ENCODE assay signal across 1 mouse cellular context in the genomic region with DNA sequence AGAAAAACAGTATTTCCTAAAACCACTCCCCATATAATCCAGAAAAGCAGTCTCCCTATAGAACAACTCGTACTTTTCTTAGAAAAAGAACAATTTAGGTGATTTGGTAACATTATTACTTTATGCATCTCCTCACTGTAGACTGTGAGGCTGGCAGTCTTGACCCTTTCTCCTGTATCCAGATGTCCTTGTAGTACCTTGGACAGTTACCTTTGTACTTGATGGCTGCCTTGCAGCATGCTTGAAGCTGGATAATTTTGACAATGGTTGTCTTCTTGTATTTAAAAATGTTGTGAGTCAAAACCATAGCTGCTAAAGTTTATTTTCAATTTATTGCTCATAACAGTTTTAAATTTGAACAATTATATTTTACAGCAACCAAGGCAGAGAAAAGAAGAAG.
TF ChIP-seq lines count a peak whose summit lies in the region.

No protein-coding gene starts in this region.

TF ChIP-seq in MEL, 35 proteins besides CTCF, POLR2A, EP300 and RAD21 (continued from another document):
- TF ChIP-seq E2F4 (IDR thresholded peaks at IDR 0.05; ENCODE audit: borderline replicate concordance, low read depth, low read length) (no peak), SMC3 (IDR thresholded peaks at IDR 0.05; ENCODE audit: low read depth, low read length) (no peak), SIN3A (IDR thresholded peaks at IDR 0.05; ENCODE audit: low read length) (peak; percentile 94), HCFC1 (IDR thresholded peaks at IDR 0.05; ENCODE audit: low read depth, low read length) (no peak), POLR2AphosphoS5 (IDR thresholded peaks at IDR 0.05; ENCODE audit: borderline replicate concordance, low read depth, low read length) (no peak), ZNF384 (IDR thresholded peaks at IDR 0.05; ENCODE audit: low read depth, low read length) (no peak), NRF1 (IDR thresholded peaks at IDR 0.05; ENCODE audit: insufficient read depth, low read depth, low read length, poor library complexity, severe bottlenecking) (no peak), MAZ (IDR thresholded peaks at IDR 0.05; ENCODE audit: low read depth, low read length) (no peak), ELF1 (IDR thresholded peaks at IDR 0.05; ENCODE audit: low read depth, low read length) (no peak), USF1 (IDR thresholded peaks at IDR 0.05; ENCODE audit: low read depth, low read length) (no peak), MXI1 (IDR thresholded peaks at IDR 0.05; ENCODE audit: low read depth, low read length) (peak; percentile 98), ZKSCAN1 (IDR thresholded peaks at IDR 0.05; ENCODE audit: low read depth, low read length) (no peak), MYB (IDR thresholded peaks at IDR 0.05; ENCODE audit: low read depth, low read length) (no peak), RCOR1 (IDR thresholded peaks at IDR 0.05; ENCODE audit: low read depth, low read length) (no peak), NELFE (IDR thresholded peaks at IDR 0.05; ENCODE audit: low read depth, low read length) (no peak), POLR2AphosphoS2 (IDR thresholded peaks at IDR 0.05; ENCODE audit: low read length) (no peak), GATA1 (IDR thresholded peaks at IDR 0.05; ENCODE audit: low read depth, low read length) (no peak), ETS1 (IDR thresholded peaks at IDR 0.05; ENCODE audit: low read depth, low read length) (no peak)
